Mouse (Mus musculus): ENCODE data around the gene Usp43.

Usp43 gene

GRCm38 (mm10) chr11:67921827-67922754, at the start of gene Usp43:
Gene Usp43 (minus strand): TSS chr11:67922153.
- DNase-seq (ENCODE audit: low spot score in 2 of 2), result peak in 1 of 2 experiments; percentile 22

DNA sequence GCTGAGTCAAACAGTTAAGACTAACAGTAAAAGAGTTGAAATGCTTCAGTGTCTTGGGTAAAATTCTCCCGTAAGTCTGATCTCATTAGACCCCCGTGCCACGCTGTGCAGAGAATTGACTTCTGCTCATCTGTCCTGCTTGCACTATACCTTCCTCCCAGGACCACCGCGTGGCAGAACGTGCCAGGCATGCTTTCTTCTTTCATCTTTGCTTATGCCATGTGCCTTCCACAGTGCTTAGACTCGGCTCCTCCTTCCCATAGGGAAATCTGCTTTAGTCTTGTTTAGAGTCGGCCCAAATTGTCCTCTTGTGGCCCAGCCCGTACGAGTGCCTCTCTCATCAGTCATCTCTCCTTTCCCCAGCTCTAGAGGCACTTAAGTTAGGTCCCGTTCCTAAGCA, 45.9 kb upstream of the Usp43 start:
- no peak for DNase-seq (ENCODE audit: low spot score in 2 of 2)

DNA sequence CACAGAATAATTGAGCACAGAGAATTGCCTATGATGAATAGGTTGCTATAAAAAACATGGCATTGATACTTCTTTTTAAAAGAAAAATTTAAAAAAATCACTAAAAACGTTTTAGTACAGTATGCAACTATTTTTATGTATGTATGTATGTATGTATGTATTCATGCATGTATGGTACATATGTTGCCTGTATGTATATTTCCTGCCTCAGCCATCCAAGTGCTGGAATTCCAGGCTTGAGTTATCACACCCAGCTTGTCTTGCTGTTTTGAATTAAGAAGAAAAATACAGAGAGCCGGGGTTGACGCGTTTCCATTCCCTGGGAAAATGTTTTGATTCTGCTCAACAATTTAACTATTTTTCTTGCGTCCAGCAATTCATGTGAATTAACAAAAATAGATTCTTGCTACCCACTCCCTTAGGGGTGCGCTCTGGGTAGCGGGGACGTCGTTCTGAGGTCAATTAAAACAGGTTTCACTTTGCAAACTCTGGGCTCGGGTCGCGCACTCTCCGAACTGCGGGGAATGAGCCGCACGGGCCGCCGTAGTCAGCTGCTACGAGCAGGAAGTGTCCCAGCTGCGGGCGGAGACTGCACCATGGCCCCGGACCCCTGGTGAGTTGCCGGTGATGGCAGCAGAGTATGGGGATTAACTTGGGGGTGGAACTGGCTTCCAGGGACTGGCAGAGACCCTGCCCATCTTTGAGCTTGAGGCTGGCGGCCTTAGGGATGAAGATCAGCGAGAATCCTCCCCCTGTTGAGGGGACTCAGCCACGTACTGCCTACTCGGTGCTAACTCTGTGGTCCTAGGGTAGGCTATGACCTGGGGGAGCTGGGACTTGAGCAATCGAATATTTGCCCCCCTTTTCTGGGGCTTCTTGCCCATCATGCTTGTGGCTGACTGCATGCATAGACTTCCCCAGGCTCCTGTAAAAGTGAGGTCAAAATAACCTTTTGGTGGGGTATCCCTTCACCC, 44.2 kb upstream of the Usp43 start, which contains the start of gene Stx8:
Gene Stx8 (plus strand): TSS at position 289 of the 974 bp plus-strand sequence.
- DNase-seq (ENCODE audit: low spot score in 2 of 2), result peak; percentile 95 to 96

GRCm38 (mm10) chr11:67965242-67965883, 43.4 kb upstream of the Usp43 start, which contains the start of gene Cfap52:
Gene Cfap52 (minus strand): TSS chr11:67965651.
- DNase-seq (ENCODE audit: low spot score in 2 of 2), result peak; percentile 91 to 92

GRCm38 (mm10) chr11:67964110-67964509, 42.2 kb upstream of the Usp43 start:
- no peak for DNase-seq (ENCODE audit: low spot score in 2 of 2)

- no peak for DNase-seq (ENCODE audit: low spot score in 2 of 2)
These were observed 32.5 kb upstream of the Usp43 start for GRCm38 (mm10) chr11:67954413-67954812.

- no peak for DNase-seq (ENCODE audit: low spot score in 2 of 2)
These were observed 31.7 kb upstream of the Usp43 start for GRCm38 (mm10) chr11:67953604-67954003.

- DNase-seq (ENCODE audit: low spot score in 2 of 2), result no peak
These were observed 27.5 kb upstream of the Usp43 start for GRCm38 (mm10) chr11:67949475-67949874.

- no peak for DNase-seq (ENCODE audit: low spot score in 2 of 2)
These were observed 26.3 kb upstream of the Usp43 start for GRCm38 (mm10) chr11:67948229-67948628.

DNA sequence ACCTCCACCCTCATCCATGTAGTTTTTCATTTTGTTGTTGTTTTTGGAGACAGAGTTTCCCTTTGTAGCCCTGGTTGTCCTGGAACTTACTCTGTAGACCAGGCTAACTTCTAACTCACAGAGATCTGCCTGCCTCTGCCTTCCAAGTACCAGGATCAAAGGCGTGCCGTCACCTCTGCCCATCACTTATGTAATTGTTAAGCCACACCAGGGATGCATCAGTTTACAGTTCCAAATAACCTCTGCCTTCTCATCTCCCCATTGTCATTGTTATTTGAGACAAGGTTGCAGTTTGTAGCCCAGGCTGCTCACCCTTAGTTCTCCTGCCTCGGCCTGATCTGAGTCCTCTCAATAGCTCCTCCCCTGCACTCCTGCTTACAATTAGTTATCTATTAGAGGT, 10.2 kb upstream of the Usp43 start:
- no peak for DNase-seq (ENCODE audit: low spot score in 2 of 2)

- peak in 1 of 2 experiments; percentile 13 for DNase-seq (ENCODE audit: low spot score in 2 of 2)
These were observed 4.5 kb upstream of the Usp43 start for GRCm38 (mm10) chr11:67926348-67927055.

DNA sequence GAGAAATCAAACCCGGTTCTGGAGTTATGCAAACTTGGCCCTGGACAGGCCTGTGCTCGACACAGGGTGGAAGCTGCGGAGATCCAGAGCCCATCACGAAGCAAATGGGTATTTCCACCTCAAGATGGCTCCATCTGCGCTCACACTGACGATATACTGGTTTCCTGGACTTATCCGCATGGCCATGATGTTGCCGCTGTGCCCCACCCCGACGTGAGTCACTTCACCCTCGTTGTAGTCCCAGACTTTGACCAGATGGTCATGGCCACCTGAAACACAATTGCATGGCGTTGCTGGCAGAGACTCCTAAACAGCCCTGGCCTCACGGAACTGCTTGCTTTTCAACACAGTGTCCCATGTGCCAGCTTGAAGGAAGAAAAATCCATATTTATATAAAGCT, 3.0 kb upstream of the Usp43 start:
- peak in 1 of 2 experiments; percentile 17 for DNase-seq (ENCODE audit: low spot score in 2 of 2)

- DNase-seq (ENCODE audit: low spot score in 2 of 2), result no peak
These were observed 1.8 kb upstream of the Usp43 start for GRCm38 (mm10) chr11:67923720-67924119.

DNA sequence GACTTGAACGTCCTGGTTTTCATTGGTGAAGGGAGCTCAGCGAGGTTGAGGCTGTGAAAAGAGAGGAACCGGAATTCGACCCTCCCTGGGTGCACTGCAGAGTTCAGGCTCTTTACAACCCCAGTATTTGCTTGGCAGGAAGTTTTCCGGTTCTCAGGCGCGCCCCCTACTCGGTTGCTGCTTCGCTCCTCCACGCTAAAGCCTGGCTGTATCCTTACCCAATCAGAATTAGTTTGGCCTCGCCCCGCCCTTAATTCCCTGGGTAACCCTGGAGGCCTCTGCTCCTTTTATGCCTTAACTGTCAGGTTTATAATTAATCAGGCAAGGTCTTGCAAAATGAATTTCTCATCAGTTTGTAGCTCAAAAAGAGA, 787 bp upstream of the Usp43 start:
- peak; percentile 46 to 56 for DNase-seq (ENCODE audit: low spot score in 2 of 2)

- DNase-seq (ENCODE audit: low spot score in 2 of 2), result peak; percentile 20 to 22
These were observed 694 bp downstream of the Usp43 start for GRCm38 (mm10) chr11:67921091-67921826.

DNA sequence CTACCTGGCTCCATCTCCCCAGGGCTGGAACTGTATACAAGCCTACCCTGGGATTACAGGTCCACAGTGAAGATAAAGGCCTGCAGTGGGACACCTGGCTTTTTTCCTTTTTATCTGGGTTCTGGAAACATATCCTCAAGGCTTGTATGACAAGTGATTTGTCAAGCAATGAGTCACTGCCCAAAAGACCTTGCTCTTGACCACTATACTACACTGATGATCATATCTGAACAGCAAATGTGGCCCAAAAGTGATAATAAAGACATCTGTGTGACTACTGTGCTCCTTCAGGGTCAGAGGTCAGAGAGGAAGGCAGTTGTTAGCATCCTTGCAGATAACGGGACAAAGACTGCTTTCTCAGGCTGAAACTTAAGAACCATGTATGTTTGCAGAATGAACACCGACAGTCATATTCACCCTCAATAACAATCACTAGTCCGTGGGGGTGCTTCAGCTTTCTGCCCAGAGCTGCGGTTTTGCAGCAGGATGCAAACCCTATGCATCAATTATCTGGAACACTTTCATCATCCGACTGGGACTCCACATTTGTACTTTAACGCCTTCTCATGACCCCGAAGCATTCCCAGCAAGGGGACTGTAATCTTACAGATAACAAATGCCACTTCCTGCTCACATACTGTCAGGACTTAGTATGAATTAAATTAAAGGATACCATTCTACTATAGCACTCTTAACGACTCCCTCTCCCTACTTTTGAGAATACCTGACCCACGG, 1.6 kb downstream of the Usp43 start:
- DNase-seq (ENCODE audit: low spot score in 2 of 2), result no peak

GRCm38 (mm10) chr11:67919593-67919992, 2.4 kb downstream of the Usp43 start:
- DNase-seq (ENCODE audit: low spot score in 2 of 2), result no peak

DNA sequence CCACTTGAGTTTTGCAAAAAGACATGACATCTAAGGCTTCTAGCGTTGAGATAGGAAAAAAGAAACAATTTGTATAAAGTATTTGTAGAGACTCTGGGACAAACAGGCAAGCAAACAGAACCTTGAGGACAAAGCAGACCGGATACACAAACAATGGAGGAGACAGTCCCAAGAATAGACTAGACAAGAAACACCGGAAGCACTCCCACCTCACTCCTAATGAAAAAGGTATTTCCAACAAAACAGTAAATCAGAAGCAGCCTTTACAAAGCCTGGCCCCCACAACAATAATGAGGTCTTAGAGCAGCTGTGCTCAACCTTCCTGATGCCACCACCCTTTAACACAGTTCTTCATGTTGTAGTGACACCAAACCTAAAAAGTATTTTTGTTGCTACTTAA, 4.8 kb downstream of the Usp43 start:
- DNase-seq (ENCODE audit: low spot score in 2 of 2), result no peak

DNA sequence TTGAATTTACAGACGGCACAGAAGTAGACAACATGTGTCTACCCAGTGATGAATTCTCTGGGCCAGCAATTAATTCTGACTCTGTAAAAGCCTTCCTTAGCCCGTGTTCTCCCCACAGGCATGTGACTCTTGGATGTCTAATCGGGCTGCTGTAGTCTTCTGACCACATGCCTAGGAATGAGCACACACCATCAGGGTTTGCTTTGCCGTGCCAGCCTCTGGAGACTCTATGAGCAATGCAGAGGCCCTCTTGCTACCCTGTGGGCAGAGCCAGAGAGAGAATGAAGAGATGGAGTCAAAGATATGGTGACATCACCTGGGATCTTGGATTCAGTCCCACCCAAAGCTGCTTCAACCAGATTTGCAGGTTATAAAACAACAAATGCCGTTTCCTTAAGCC, 10.9 kb downstream of the Usp43 start:
- no peak for DNase-seq (ENCODE audit: low spot score in 2 of 2)

- DNase-seq (ENCODE audit: low spot score in 2 of 2), result no peak
These were observed 18.2 kb downstream of the Usp43 start for GRCm38 (mm10) chr11:67903756-67904155.

All from right cerebral cortex, adult 2 months (tissue).